Mouse (Mus musculus): ENCODE data around the gene Gm42906. TPM values are rescaled to one million over a fixed set of nuclear protein-coding genes. Genes with fewer than 3 reads are reported as not detected.

Gene Gm42906
- polyA plus RNA-seq, 1 experiment, result not detected

- WGBS, result under 1% methylated on average over 27 of the region's 27 CpGs
Observed at GRCm38 (mm10) chr5:151189789-151190378, 238.1 kb downstream of the Gm42906 start.

GRCm38 (mm10) chr5:151189321-151189720, 238.6 kb downstream of the Gm42906 start:
- no peak for TF ChIP-seq CTCF (IDR thresholded peaks at IDR 0.05; ENCODE audit: extremely low read depth, insufficient read length, insufficient replicate concordance, low read depth, low read length)
- no peak for TF ChIP-seq POLR2A (IDR thresholded peaks at IDR 0.05; ENCODE audit: low read depth, low read length)
- 3% methylated on average over 3 of the region's 3 CpGs for WGBS
- Histone ChIP-seq H3K36me3 (ENCODE audit: control insufficient read depth, insufficient read depth, low read length) (no peaks in the 10 kb centered on the region), H3K4me3 (ENCODE audit: low read depth, low read length) (peak overlapping the region; percentile 95; the same call in 1 of the 2 replicates), H3K4me1 (ENCODE audit: control insufficient read depth, insufficient read depth, insufficient read length, low read length) (no peaks in the 10 kb centered on the region), H3K27me3 (ENCODE audit: control insufficient read depth, insufficient read depth, low read length) (no peaks in the 10 kb centered on the region), H3K27ac (ENCODE audit: insufficient read depth, low read depth, low read length) (peak overlapping the region; percentile 76)

More at GRCm38 (mm10) chr5:151189789-151190378, 238.1 kb downstream of the Gm42906 start:
- peak overlapping the region; percentile 76 for H3K27ac ChIP-seq (ENCODE audit: insufficient read depth, low read depth, low read length)
- no peaks in the 10 kb centered on the region for H3K4me1 ChIP-seq (ENCODE audit: control insufficient read depth, insufficient read depth, insufficient read length, low read length)
- H3K4me3 ChIP-seq (ENCODE audit: low read depth, low read length), result peak overlapping the region; percentile 95
- peak; percentile 7; the same call in 1 of the 2 replicates for TF ChIP-seq CTCF (IDR thresholded peaks at IDR 0.05; ENCODE audit: extremely low read depth, insufficient read length, insufficient replicate concordance, low read depth, low read length)
- TF ChIP-seq POLR2A (IDR thresholded peaks at IDR 0.05; ENCODE audit: low read depth, low read length), result no peak
- no peaks in the 10 kb centered on the region for H3K27me3 ChIP-seq (ENCODE audit: control insufficient read depth, insufficient read depth, low read length)
- no peaks in the 10 kb centered on the region for H3K36me3 ChIP-seq (ENCODE audit: control insufficient read depth, insufficient read depth, low read length)

- no peaks in the 10 kb centered on the region for H3K4me1 ChIP-seq (ENCODE audit: control insufficient read depth, insufficient read depth, insufficient read length, low read length)
- WGBS, result 73% methylated on average over 6 of the region's 6 CpGs
- H3K4me3 ChIP-seq (ENCODE audit: low read depth, low read length), result no peak overlapping the region
- H3K27me3 ChIP-seq (ENCODE audit: control insufficient read depth, insufficient read depth, low read length), result no peaks in the 10 kb centered on the region
- no peaks in the 10 kb centered on the region for H3K36me3 ChIP-seq (ENCODE audit: control insufficient read depth, insufficient read depth, low read length)
- no peak overlapping the region for H3K27ac ChIP-seq (ENCODE audit: insufficient read depth, low read depth, low read length)
- no peak for TF ChIP-seq POLR2A (IDR thresholded peaks at IDR 0.05; ENCODE audit: low read depth, low read length)
- no peak for TF ChIP-seq CTCF (IDR thresholded peaks at IDR 0.05; ENCODE audit: extremely low read depth, insufficient read length, insufficient replicate concordance, low read depth, low read length)
Observed at GRCm38 (mm10) chr5:151188659-151189058, 239.3 kb downstream of the Gm42906 start.

GRCm38 (mm10) chr5:151187336-151187735, 240.6 kb downstream of the Gm42906 start:
- WGBS, result 75% methylated on average over 11 of the region's 11 CpGs
- no peak overlapping the region for H3K4me3 ChIP-seq (ENCODE audit: low read depth, low read length)
- no peak for TF ChIP-seq POLR2A (IDR thresholded peaks at IDR 0.05; ENCODE audit: low read depth, low read length)
- no peak for TF ChIP-seq CTCF (IDR thresholded peaks at IDR 0.05; ENCODE audit: extremely low read depth, insufficient read length, insufficient replicate concordance, low read depth, low read length)

GRCm38 (mm10) chr5:151185286-151185856, 242.6 kb downstream of the Gm42906 start:
- Histone ChIP-seq H3K4me3 (ENCODE audit: low read depth, low read length) (no peak overlapping the region), H3K4me1 (ENCODE audit: control insufficient read depth, insufficient read depth, insufficient read length, low read length) (0 out of 2 replicates have a peak, but pooled peaks cover 4% of the 10 kb centered on the region), H3K27me3 (ENCODE audit: control insufficient read depth, insufficient read depth, low read length) (no peaks in the 10 kb centered on the region), H3K27ac (ENCODE audit: insufficient read depth, low read depth, low read length) (no peak overlapping the region), H3K36me3 (ENCODE audit: control insufficient read depth, insufficient read depth, low read length) (no peaks in the 10 kb centered on the region)
- WGBS, result 47% methylated on average over 8 of the region's 8 CpGs
- TF ChIP-seq POLR2A (IDR thresholded peaks at IDR 0.05; ENCODE audit: low read depth, low read length), result no peak
- TF ChIP-seq CTCF (IDR thresholded peaks at IDR 0.05; ENCODE audit: extremely low read depth, insufficient read length, insufficient replicate concordance, low read depth, low read length), result no peak

More at GRCm38 (mm10) chr5:151187336-151187735, 240.6 kb downstream of the Gm42906 start:
- no peaks in the 10 kb centered on the region for H3K27me3 ChIP-seq (ENCODE audit: control insufficient read depth, insufficient read depth, low read length)
- H3K36me3 ChIP-seq (ENCODE audit: control insufficient read depth, insufficient read depth, low read length), result no peaks in the 10 kb centered on the region
- H3K4me1 ChIP-seq (ENCODE audit: control insufficient read depth, insufficient read depth, insufficient read length, low read length), result 0 out of 2 replicates have a peak, but pooled peaks cover 2% of the 10 kb centered on the region
- no peak overlapping the region for H3K27ac ChIP-seq (ENCODE audit: insufficient read depth, low read depth, low read length)

GRCm38 (mm10) chr5:151183656-151184240, 244.2 kb downstream of the Gm42906 start:
- TF ChIP-seq CTCF (IDR thresholded peaks at IDR 0.05; ENCODE audit: extremely low read depth, insufficient read length, insufficient replicate concordance, low read depth, low read length) (no peak), POLR2A (IDR thresholded peaks at IDR 0.05; ENCODE audit: low read depth, low read length) (no peak)
- Histone ChIP-seq H3K27ac (ENCODE audit: insufficient read depth, low read depth, low read length) (no peak overlapping the region), H3K36me3 (ENCODE audit: control insufficient read depth, insufficient read depth, low read length) (no peaks in the 10 kb centered on the region), H3K4me1 (ENCODE audit: control insufficient read depth, insufficient read depth, insufficient read length, low read length) (0 out of 2 replicates have a peak, but pooled peaks cover 4% of the 10 kb centered on the region), H3K4me3 (ENCODE audit: low read depth, low read length) (no peak overlapping the region), H3K27me3 (ENCODE audit: control insufficient read depth, insufficient read depth, low read length) (no peaks in the 10 kb centered on the region)
- 83% methylated on average over 11 of the region's 11 CpGs for WGBS

- H3K4me1 ChIP-seq (ENCODE audit: control insufficient read depth, insufficient read depth, insufficient read length, low read length), result peaks cover 6% of the 10 kb centered on the region; the same call in 1 of the 2 replicates
- no peaks in the 10 kb centered on the region for H3K36me3 ChIP-seq (ENCODE audit: control insufficient read depth, insufficient read depth, low read length)
- no peak overlapping the region for H3K27ac ChIP-seq (ENCODE audit: insufficient read depth, low read depth, low read length)
- TF ChIP-seq CTCF (IDR thresholded peaks at IDR 0.05; ENCODE audit: extremely low read depth, insufficient read length, insufficient replicate concordance, low read depth, low read length), result no peak
- no peak for TF ChIP-seq POLR2A (IDR thresholded peaks at IDR 0.05; ENCODE audit: low read depth, low read length)
- H3K4me3 ChIP-seq (ENCODE audit: low read depth, low read length), result no peak overlapping the region
- no peaks in the 10 kb centered on the region for H3K27me3 ChIP-seq (ENCODE audit: control insufficient read depth, insufficient read depth, low read length)
- 90% methylated on average over 8 of the region's 8 CpGs for WGBS
Observed at GRCm38 (mm10) chr5:151181288-151181687, 246.7 kb downstream of the Gm42906 start.
